11 mouse cellular contexts compared by ENCODE assay signal in genomic region chr6:29245272-29246120, GRCm38 (mm10). TPM values are rescaled to one million over a fixed set of nuclear protein-coding genes. Genes with fewer than 3 reads are reported as not detected.
DNase-seq lines count a peak whose midpoint lies in the region; ATAC-seq and TF ChIP-seq lines count a peak whose summit lies in the region.
"Had no signal": no experiment of that assay in that cellular context is flagged by ENCODE, and none has a peak within 500 bp of the region (broad histone marks: within the 10 kb centered on the region; RNA-seq: fewer than 3 reads in every experiment).

No protein-coding gene starts in this region.

- no peaks in the 10 kb centered on the region for H3K27me3 ChIP-seq in spleen, adult 2 months (ENCODE audit: control insufficient read depth, insufficient read depth, low read length)
- H3K27me3 ChIP-seq in liver, embryonic 15.5 days, result 0 out of 2 replicates have a peak, but pooled peaks cover 4% of the 10 kb centered on the region
- no peaks in the 10 kb centered on the region for H3K27me3 ChIP-seq in stomach, postnatal 0 days (ENCODE audit: control insufficient read depth, insufficient read depth, low read length)
- H3K27me3 ChIP-seq: hindbrain, embryonic 15.5 days; stomach, embryonic 15.5 days had no signal

- no peaks in the 10 kb centered on the region for H3K9me3 ChIP-seq in liver, embryonic 15.5 days (replicated peaks)
- no peaks in the 10 kb centered on the region for H3K9me3 ChIP-seq in stomach, postnatal 0 days (ENCODE audit: control insufficient read depth, low read length)
- H3K9me3 ChIP-seq: hindbrain, embryonic 15.5 days; limb, embryonic 13.5 days; stomach, embryonic 15.5 days had no signal

- no peak for TF ChIP-seq EP300 in stomach, postnatal 0 days (optimal IDR thresholded peaks at IDR 0.05)

- peak; percentile 51 for ATAC-seq in liver, embryonic 15.5 days (ENCODE audit: insufficient read depth)
- peak; percentile 52; the same call in 1 of the 2 replicates for ATAC-seq in stomach, postnatal 0 days (ENCODE audit: low FRiP score, low TSS enrichment)

- peak overlapping the region; percentile 20 for H3K4me2 ChIP-seq in liver, embryonic 15.5 days
- no peak overlapping the region for H3K4me2 ChIP-seq in stomach, postnatal 0 days (replicated peaks; ENCODE audit: low read depth)
- H3K4me2 ChIP-seq: hindbrain, embryonic 15.5 days; limb, embryonic 13.5 days; stomach, embryonic 15.5 days had no signal

- no peaks in the 10 kb centered on the region for H3K36me3 ChIP-seq in spleen, adult 2 months (ENCODE audit: control insufficient read depth, insufficient read depth, low read length)
- no peaks in the 10 kb centered on the region for H3K36me3 ChIP-seq in liver, embryonic 15.5 days (replicated peaks)
- H3K36me3 ChIP-seq in stomach, postnatal 0 days (ENCODE audit: control insufficient read depth, insufficient read depth, low read length), result no peaks in the 10 kb centered on the region
- H3K36me3 ChIP-seq: hindbrain, embryonic 15.5 days; limb, embryonic 13.5 days; stomach, embryonic 15.5 days had no signal

- peak overlapping the region; percentile 49 for H3K27ac ChIP-seq in spleen, adult 2 months (ENCODE audit: insufficient read depth, low read length)
- H3K27ac ChIP-seq in liver, embryonic 15.5 days (replicated peaks), result peak overlapping the region; percentile 65
- no peak overlapping the region for H3K27ac ChIP-seq in stomach, postnatal 0 days (replicated peaks)
- H3K27ac ChIP-seq: hindbrain, embryonic 15.5 days; limb, embryonic 13.5 days; stomach, embryonic 15.5 days had no signal

- TF ChIP-seq POLR2A in spleen, adult 2 months (IDR thresholded peaks at IDR 0.05; ENCODE audit: low read depth, low read length), result no peak

- no peak overlapping the region for H3K4me3 ChIP-seq in spleen, adult 2 months (ENCODE audit: extremely low read depth, insufficient read depth, insufficient read length)
- no peak overlapping the region for H3K4me3 ChIP-seq in liver, embryonic 15.5 days (replicated peaks)
- no peak overlapping the region for H3K4me3 ChIP-seq in stomach, postnatal 0 days (ENCODE audit: low read depth, low read length)
- H3K4me3 ChIP-seq: hindbrain, embryonic 15.5 days; limb, embryonic 13.5 days; stomach, embryonic 15.5 days had no signal

- no peak overlapping the region for H3K9ac ChIP-seq in liver, embryonic 15.5 days
- H3K9ac ChIP-seq in stomach, postnatal 0 days (ENCODE audit: low read length), result no peak overlapping the region
- H3K9ac ChIP-seq: hindbrain, embryonic 15.5 days; limb, embryonic 13.5 days; stomach, embryonic 15.5 days had no signal

- peaks cover 14% of the 10 kb centered on the region; the same call in 1 of the 2 replicates for H3K4me1 ChIP-seq in spleen, adult 2 months (ENCODE audit: control insufficient read depth, insufficient read depth, insufficient read length)
- 0 out of 2 replicates have a peak, but pooled peaks cover 7% of the 10 kb centered on the region for H3K4me1 ChIP-seq in liver, embryonic 15.5 days (replicated peaks)
- H3K4me1 ChIP-seq in stomach, postnatal 0 days (replicated peaks; ENCODE audit: control insufficient read depth, insufficient read depth), result no peaks in the 10 kb centered on the region
- H3K4me1 ChIP-seq: hindbrain, embryonic 15.5 days; limb, embryonic 13.5 days; stomach, embryonic 15.5 days had no signal

- no peak for TF ChIP-seq CTCF in spleen, adult 2 months (IDR thresholded peaks at IDR 0.05; ENCODE audit: extremely low read depth, insufficient read depth, insufficient read length, insufficient replicate concordance)
- TF ChIP-seq CTCF in stomach, postnatal 0 days (IDR thresholded peaks at IDR 0.05; ENCODE audit: low read depth), result no peak

- WGBS in spleen, adult 2 months, result 48% methylated on average over 14 of the region's 14 CpGs
- WGBS in liver, embryonic 15.5 days (ENCODE audit: insufficient replicate concordance), result 26% methylated on average over 14 of the region's 14 CpGs
- 55% methylated on average over 14 of the region's 14 CpGs for WGBS in stomach, postnatal 0 days

- peak in 1 of 2 experiments; percentile 62 for DNase-seq in spleen, adult 2 months (ENCODE audit: low read depth in 1 of 2, low spot score in 2 of 2)
- no peak for DNase-seq in spleen, postnatal 4 days (ENCODE audit: low spot score in 2 of 2)
- DNase-seq in ZHBTc4 (ENCODE audit: low read depth, low spot score), result peak; percentile 78
- no peak for DNase-seq in stomach, postnatal 0 days (ENCODE audit: low spot score)
- no peak for DNase-seq in cerebellum, postnatal 36 days
- no peak for DNase-seq in cerebellum, postnatal 14 days
- no peak for DNase-seq in gastrocnemius, adult 18-20 months (ENCODE audit: low spot score)

RNA-seq across cellular contexts. Expression of gene Hilpda, which starts 26.8 kb away (rescaled TPM):
- 11.3 and 12.9 TPM in 2 replicates for polyA plus RNA-seq in spleen, adult 2 months (2012; rRNA removed)
- polyA plus RNA-seq in liver, embryonic 15.5 days (2015; fragmentation: Nextera tagmentation; extraction: Ambion mirVana), result 23.4 and 25.0 TPM in 2 replicates
- 29.8 and 34.1 TPM in 2 replicates for polyA plus RNA-seq in stomach, postnatal 0 days (2015; fragmentation: Nextera tagmentation; extraction: Ambion mirVana)
- total RNA-seq in gastrocnemius, adult 18-20 months (2021), result 1 to 10 TPM; 2.4 to 3.7 TPM

RNA-seq across cellular contexts. Expression of gene Impdh1, which starts 29.3 kb away (rescaled TPM):
- polyA plus RNA-seq in spleen, adult 2 months (2012; rRNA removed), result 40.7 and 46.7 TPM in 2 replicates
- polyA plus RNA-seq in liver, embryonic 15.5 days (2015; fragmentation: Nextera tagmentation; extraction: Ambion mirVana), result 8.0 and 10.6 TPM in 2 replicates
- polyA plus RNA-seq in stomach, postnatal 0 days (2015; fragmentation: Nextera tagmentation; extraction: Ambion mirVana), result 26.9 and 28.0 TPM in 2 replicates
- 10 to 100 TPM in 1 of 2 experiments, 1 to 10 TPM in 1; 9.2 to 12.8 TPM for total RNA-seq in gastrocnemius, adult 18-20 months (2021)

RNA-seq across cellular contexts. Expression of gene Fam71f2, which starts 33.9 kb away (rescaled TPM):
- 0.40 and 0.82 TPM in 2 replicates for polyA plus RNA-seq in spleen, adult 2 months (2012; rRNA removed)
- 0.12 and 0.16 TPM in 2 replicates for polyA plus RNA-seq in liver, embryonic 15.5 days (2015; fragmentation: Nextera tagmentation; extraction: Ambion mirVana)
- polyA plus RNA-seq in stomach, postnatal 0 days (2015; fragmentation: Nextera tagmentation; extraction: Ambion mirVana), result 0.11 TPM in 1 of 2 replicates, not detected in the other
- not detected for total RNA-seq in gastrocnemius, adult 18-20 months (2021)
